ENCODE assay signal across 19 mouse cellular contexts in genomic region chr19:10116641-10117040, GRCm38 (mm10).
"Had no signal": no experiment of that assay in that cellular context is flagged by ENCODE, and none has a peak within 500 bp of the region (broad histone marks: within the 10 kb centered on the region; RNA-seq: fewer than 3 reads in every experiment).

No protein-coding gene starts in this region.

- ATAC-seq: midbrain, embryonic 16.5 days had no signal

- DNase-seq: lung, adult 18-20 months; lung, embryonic 14.5 days; lung, postnatal 10 days; lung, postnatal 4 days; midbrain, embryonic 14.5 days; retina, postnatal 1 day; right cerebral cortex, adult 18-20 months; right cerebral cortex, postnatal 25 days; right cerebral cortex, postnatal 4 days; spleen, adult 18-20 months; thymus, adult 18-20 months; thymus, postnatal 14 days; thymus, postnatal 36 days had no signal

- H3K36me3 ChIP-seq: midbrain, embryonic 10.5 days; neural tube, embryonic 13.5 days; neural tube, embryonic 15.5 days; stomach, embryonic 15.5 days had no signal

- H3K4me1 ChIP-seq: neural tube, embryonic 13.5 days; neural tube, embryonic 15.5 days; stomach, embryonic 15.5 days had no signal

- H3K9me3 ChIP-seq: midbrain, embryonic 10.5 days; neural tube, embryonic 13.5 days; neural tube, embryonic 15.5 days; stomach, embryonic 15.5 days had no signal

- H3K27me3 ChIP-seq: neural tube, embryonic 13.5 days; neural tube, embryonic 15.5 days; stomach, embryonic 15.5 days had no signal

- H3K4me2 ChIP-seq: lung, embryonic 14.5 days; neural tube, embryonic 13.5 days; neural tube, embryonic 15.5 days; stomach, embryonic 15.5 days had no signal

- H3K9ac ChIP-seq: lung, embryonic 14.5 days; neural tube, embryonic 13.5 days; neural tube, embryonic 15.5 days; stomach, embryonic 15.5 days had no signal

- H3K27ac ChIP-seq: midbrain, embryonic 10.5 days; neural tube, embryonic 13.5 days; neural tube, embryonic 15.5 days; stomach, embryonic 15.5 days had no signal

- H3K4me3 ChIP-seq: midbrain, embryonic 10.5 days; myocyte; neural tube, embryonic 13.5 days; neural tube, embryonic 15.5 days; stomach, embryonic 15.5 days had no signal
